Mouse (Mus musculus): ENCODE data around the gene Gm7030.
"Not testable (repeated sequence)": the region's sequence is repeated elsewhere in the genome, so short reads cannot be mapped to it uniquely, and the experiment has no call there.

The Gm7030 gene

GRCm38 (mm10) chr17:36128968-36129817 lies at the start of gene Gm7030:
Gm7030 (minus strand) TSS chr17:36129425.
- DNase-seq (ENCODE audit: low spot score), result not testable (repeated sequence)

DNA sequence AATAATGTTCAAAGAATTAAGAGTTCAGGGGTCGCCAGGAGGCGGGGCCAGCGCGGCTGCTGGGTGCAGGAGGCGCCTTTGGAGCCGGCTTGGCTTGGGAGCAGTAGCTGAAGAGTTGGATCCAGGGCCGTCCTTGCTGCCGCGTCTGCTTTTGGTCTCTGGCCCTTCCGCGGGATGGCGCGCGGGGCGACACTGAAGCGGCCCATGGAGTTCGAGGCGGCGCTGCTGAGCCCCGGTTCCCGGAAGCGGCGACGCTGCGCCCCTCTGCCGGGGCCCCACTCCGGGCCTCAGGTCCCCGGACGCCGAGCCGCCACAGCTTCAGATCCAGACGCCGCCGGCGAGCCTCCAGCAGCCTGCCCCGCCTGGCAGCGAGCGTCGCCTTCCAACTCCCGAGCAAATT lies 49.7 kb upstream of the Gm7030 start:
- DNase-seq (ENCODE audit: low spot score), result not testable (repeated sequence)

DNA sequence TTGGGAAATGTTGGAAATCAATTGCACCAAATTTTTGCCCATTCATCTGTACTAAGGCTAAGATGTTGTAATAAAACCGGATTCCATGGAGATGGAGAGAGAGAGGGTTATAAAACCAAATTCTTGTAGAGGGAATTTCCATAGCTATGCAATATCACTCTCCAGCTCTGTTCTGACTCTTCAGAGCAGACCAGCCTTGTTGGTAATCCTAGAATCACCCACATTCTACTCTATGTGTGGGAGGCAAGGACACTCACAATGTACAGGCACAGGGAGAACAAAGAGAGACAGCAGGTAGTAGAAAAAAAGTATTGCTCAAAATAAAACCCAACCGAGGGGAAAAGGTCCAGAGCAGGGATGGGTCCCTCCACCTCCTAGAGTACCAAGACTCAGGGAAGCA lies 46.9 kb upstream of the Gm7030 start:
- DNase-seq (ENCODE audit: low spot score), result not testable (repeated sequence)

- no peak for DNase-seq (ENCODE audit: low spot score)
Measured at GRCm38 (mm10) chr17:36170287-36170814, 41.1 kb upstream of the Gm7030 start.

- no peak for DNase-seq (ENCODE audit: low spot score)
Measured at GRCm38 (mm10) chr17:36169753-36170152, 40.5 kb upstream of the Gm7030 start.

DNA sequence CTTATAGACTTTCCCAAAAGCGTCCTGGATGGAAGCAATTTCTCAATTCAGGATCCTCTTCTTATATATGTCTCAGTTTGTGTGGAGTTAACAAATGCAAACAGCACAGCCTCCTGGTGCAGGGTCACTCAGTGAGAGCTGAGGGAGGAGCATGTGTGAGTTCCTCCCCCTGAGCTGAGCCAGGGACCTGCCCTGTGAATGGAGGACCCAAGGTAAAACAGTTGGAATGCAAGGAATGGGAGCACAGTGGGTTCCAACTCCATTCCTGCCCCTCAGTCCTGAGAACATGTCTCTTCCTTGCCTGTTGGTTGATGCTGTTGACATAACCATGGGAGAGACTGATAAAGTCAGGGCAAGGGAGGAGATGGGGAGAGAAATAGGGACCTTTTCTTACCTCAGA lies 39.9 kb upstream of the Gm7030 start:
- DNase-seq (ENCODE audit: low spot score), result not testable (repeated sequence)

GRCm38 (mm10) chr17:36168039-36168652 lies 38.9 kb upstream of the Gm7030 start, which contains the start of gene Gm8909:
Gm8909 (minus strand) TSS chr17:36168537.
- DNase-seq (ENCODE audit: low spot score), result no peak

DNA sequence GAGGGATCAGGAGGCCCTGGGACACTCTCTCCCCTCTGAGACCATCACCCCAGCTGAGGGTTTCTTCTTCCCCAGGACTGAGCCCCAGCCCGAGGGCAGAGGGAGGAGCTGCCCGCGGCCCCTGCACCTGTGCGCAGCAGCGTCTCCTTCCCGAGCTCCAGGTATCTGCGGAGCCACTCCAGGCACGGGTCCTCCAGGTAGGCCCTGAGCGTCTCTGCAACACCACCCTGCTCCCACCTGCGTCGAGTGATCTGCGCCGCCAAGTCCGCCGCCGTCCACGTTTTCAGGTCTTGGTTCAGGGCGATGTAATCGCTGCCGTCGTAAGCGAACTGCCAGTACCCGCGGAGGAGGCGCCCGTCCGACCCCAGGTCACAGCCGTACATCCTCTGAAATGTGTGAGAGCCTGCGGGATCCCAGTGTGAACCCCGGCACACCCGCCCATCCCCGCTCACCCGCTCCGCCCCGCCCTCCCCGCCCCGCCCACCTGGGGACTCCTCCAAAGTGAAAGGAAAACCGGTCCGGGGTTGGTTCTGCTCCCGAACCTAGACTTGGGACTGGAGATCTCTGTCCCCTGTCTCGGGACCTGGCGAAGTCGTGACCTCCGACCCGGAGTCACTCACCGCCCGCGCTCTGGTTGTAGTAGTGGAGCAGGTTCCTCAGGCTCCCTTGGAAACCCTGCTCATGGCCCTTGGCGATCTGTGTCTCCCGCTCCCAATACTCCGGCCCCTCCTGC lies 38.2 kb upstream of the Gm7030 start:
- no peak for DNase-seq (ENCODE audit: low spot score)

GRCm38 (mm10) chr17:36166901-36167300 lies 37.7 kb upstream of the Gm7030 start:
- not testable (repeated sequence) for DNase-seq (ENCODE audit: low spot score)

DNA sequence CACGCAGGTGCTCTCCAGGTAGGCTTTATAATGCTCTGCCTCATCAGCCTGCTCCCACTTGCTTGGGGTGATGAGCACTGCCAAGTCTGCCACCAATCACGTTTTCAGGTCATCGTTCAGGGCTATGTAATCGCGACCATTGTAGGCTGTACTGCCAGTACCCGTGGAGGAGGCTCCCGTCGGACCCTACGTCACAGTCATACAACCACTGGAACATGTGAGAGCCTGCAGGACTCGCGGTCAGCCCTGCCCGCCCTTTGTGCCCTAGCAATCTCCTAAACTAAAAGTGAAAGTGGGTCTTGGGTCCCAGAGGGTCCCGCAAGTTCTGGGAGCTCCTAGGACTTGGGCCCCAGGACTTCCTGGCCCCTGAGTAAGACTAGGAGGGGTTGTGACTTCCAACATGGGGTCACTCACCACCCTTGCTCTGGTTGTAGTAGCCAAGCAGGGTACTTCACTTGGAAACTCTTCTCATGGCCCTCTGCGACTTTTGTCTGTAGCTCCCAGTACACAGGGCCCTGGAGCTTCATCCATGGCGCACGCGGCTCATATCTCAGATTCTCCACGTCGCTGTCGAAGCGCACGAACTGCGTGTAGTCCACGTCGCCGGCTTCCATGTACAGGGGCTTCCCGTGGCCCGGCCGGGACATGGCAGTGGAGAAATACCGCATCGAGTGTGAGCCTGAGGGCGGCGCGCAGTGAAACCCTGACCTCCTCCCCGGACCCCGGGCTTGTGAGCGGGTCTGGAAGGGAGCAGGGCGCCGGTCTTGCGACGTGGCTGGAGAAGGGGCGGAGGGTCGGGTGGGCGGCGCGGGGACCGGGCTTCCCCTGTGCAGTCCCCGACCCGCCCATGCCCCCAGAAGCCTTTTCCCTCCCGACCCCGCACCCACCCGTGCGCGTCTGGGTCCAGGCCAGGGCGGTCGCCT lies 32.2 kb upstream of the Gm7030 start:
- DNase-seq (ENCODE audit: low spot score), result no peak

GRCm38 (mm10) chr17:36158264-36158663 lies 29.0 kb upstream of the Gm7030 start:
- DNase-seq (ENCODE audit: low spot score), result not testable (repeated sequence)

DNA sequence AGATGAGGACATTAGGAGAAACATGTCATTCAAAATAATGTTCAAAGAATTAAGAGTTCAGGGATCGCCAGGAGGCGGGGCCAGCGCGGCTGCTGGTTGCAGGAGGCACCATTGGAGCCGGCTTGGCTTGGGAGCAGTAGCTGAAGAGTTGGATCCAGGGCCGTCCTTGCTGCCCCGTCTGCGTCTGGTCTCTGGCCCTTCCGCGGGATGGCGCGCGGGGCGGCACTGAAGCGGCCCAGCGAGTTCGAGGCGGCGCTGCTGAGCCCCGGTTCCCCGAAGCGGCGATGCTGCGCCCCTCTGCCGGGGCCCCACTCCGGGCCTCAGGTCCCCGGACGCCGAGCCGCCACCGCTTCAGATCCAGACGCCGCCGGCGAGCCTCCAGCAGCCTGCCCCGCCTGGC lies 28.6 kb upstream of the Gm7030 start:
- DNase-seq (ENCODE audit: low spot score), result not testable (repeated sequence)

DNA sequence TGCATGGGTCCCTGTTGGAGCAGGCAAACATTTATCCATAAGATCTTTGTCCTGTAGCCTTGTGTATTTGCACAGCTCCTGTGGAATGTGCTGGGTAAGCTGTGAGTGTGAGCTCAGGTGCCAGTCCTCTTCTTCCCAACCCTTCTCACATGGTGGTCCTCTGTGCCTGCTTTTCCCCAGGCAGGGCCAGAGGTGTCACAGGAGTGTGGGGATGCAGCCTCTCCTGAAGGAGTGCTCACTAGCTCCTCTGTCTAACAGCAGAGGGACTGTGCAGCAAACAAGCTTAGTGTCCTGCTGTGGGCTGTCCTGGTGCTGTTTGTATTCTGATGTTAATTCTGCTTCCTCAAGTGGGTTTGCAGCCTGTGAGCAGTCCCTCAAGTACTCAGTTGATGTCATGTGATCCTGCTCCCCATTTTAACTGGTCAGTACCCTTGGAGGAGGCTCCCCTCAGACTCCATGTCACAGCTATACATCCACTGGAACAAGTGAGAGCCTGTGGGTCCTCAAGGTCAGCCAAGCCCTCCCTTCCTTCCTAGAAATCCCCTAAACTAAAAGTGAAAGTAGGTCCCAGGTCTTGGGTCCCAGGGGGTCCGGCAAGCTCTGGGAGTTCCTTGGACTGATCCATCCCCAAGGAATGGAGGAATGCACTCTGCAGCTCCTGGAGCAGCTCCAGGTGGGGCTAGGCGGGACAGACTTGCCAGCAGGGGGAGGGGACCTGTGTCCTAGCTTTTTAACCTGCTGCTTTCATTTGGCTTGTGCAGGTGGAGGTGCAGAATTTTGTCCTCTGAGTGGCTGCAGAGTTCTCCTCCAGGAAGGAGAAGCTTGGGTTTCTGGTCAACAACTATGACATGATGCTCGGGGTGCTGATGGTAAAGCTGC lies 25.3 kb upstream of the Gm7030 start:
- no peak for DNase-seq (ENCODE audit: low spot score)

GRCm38 (mm10) chr17:36151200-36151599 lies 22.0 kb upstream of the Gm7030 start:
- DNase-seq (ENCODE audit: low spot score), result not testable (repeated sequence)

DNA sequence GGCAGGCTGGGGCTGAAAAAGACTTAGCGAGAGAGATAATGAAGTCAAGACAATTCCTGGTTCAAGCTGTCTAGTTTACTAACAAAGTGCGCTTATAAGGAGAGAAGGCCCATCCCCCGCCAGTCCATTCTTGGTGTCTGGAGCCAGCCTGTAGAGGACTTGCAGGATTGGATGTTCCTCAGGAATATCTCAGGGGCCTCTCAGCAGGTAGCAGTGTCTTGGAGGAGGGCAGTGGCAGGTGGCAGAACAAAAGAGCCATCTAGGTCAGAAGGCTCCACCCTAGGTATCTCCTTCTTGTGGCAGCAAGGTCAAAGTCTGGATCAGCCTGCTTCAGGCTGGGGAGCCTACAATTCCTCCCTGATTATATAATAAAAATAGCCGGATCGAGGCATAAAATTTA lies 19.2 kb upstream of the Gm7030 start:
- DNase-seq (ENCODE audit: low spot score), result not testable (repeated sequence)

GRCm38 (mm10) chr17:36146937-36147336 lies 17.7 kb upstream of the Gm7030 start:
- not testable (repeated sequence) for DNase-seq (ENCODE audit: low spot score)

DNA sequence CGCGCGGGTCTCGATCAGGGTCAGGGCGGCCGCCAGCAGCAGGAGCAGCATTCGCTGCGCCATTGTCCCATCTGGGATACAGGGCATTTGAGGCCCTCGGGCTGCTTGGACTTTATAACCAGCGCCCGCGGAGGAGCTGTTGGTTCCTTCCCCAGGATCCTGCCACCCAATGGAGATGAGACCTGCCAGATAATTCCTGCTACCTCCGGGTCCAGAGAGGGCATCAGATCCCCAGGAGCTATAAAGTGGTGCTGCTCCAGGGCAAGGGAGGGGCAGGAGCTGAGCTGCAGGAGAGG lies 16.6 kb upstream of the Gm7030 start:
- DNase-seq (ENCODE audit: low spot score), result not testable (repeated sequence)

GRCm38 (mm10) chr17:36145111-36145860 lies 16.1 kb upstream of the Gm7030 start:
- no peak for DNase-seq (ENCODE audit: low spot score)

- not testable (repeated sequence) for DNase-seq (ENCODE audit: low spot score)
Measured at GRCm38 (mm10) chr17:36136299-36136848, 7.1 kb upstream of the Gm7030 start.

All from layer of hippocampus, adult 11-12 months (tissue).